Mouse (Mus musculus) stomach, embryonic 16.5 days (tissue): Measurements from ENCODE around the gene Ccdc9b. TPM values are rescaled to one million over a fixed set of nuclear protein-coding genes. Genes with fewer than 3 reads are reported as not detected.
A peak's percentile ranks its signal among the peaks of the same experiment; 100 is the strongest.

Source experiments
- ATAC-seq: fragments of 200-750 bp; cut with Nextera tagmentation; 2 replicates; pipeline ENCODE4 v1.8.0; 2017; ENCODE audit warnings: moderate number of reproducible peaks, moderate TSS enrichment; ENCODE audit not compliant: insufficient read depth, low FRiP score
- H3K27ac ChIP-seq: fragments of 300-500 bp; sonication (generic); 2 replicates; pipeline ENCODE4 v1.5.1; 2014; ENCODE audit warnings: low read length
- H3K27me3 ChIP-seq: fragments of 300-500 bp; sonication (generic); 2 replicates; pipeline ENCODE4 v1.6.1; 2014; ENCODE audit warnings: low read length, control low read depth, mixed read lengths; ENCODE audit not compliant: control insufficient read depth, insufficient read depth
- H3K36me3 ChIP-seq: fragments of 300-500 bp; sonication (generic); 2 replicates; pipeline ENCODE4 v1.6.1; 2014; ENCODE audit warnings: low read length; ENCODE audit not compliant: control insufficient read depth, insufficient read depth
- H3K4me1 ChIP-seq: fragments of 300-500 bp; sonication (generic); 2 replicates; pipeline ENCODE4 v1.6.1; 2014; ENCODE audit warnings: low read length, control low read depth, mixed read lengths; ENCODE audit not compliant: control insufficient read depth, insufficient read depth
- H3K4me2 ChIP-seq: fragments of 300-500 bp; sonication (generic); 2 replicates; pipeline ENCODE4 v1.6.1; 2014; ENCODE audit warnings: low read depth, low read length, mixed read lengths
- H3K4me3 ChIP-seq: fragments of 300-500 bp; sonication (generic); replicated peaks from 2 replicates; pipeline ENCODE4 v1.5.1; 2014; ENCODE audit warnings: mild to moderate bottlenecking, low read length
- H3K9ac ChIP-seq: fragments of 300-500 bp; sonication (generic); 2 replicates; pipeline ENCODE4 v1.6.1; 2014; ENCODE audit warnings: low read length
- H3K9me3 ChIP-seq: fragments of 300-500 bp; sonication (generic); replicated peaks from 2 replicates; pipeline ENCODE4 v1.6.1; 2016; ENCODE audit warnings: low read length, control low read depth; ENCODE audit not compliant: control insufficient read depth
- WGBS: fragments of 180-500 bp; shearing (Covaris S2); extraction: QIAGEN DNeasy Blood & Tissue Kit; methylation state at CpG from one replicate; pipeline ENCODE4 v1.1.7; 2014; 5-methylcytosine and 5-hydroxymethylcytosine counted together
- polyA plus RNA-seq: library from polyadenylated mRNA; unstranded; fragments of >200 nt; fragmentation: Nextera tagmentation; extraction: Ambion mirVana; gene quantifications from 2 replicates; pipeline ENCODE4 v1.2.1, GENCODE M21; 2015

The Ccdc9b gene
- polyA plus RNA-seq, 1 experiment from 2014 or later = 2.9 TPM

DNA sequence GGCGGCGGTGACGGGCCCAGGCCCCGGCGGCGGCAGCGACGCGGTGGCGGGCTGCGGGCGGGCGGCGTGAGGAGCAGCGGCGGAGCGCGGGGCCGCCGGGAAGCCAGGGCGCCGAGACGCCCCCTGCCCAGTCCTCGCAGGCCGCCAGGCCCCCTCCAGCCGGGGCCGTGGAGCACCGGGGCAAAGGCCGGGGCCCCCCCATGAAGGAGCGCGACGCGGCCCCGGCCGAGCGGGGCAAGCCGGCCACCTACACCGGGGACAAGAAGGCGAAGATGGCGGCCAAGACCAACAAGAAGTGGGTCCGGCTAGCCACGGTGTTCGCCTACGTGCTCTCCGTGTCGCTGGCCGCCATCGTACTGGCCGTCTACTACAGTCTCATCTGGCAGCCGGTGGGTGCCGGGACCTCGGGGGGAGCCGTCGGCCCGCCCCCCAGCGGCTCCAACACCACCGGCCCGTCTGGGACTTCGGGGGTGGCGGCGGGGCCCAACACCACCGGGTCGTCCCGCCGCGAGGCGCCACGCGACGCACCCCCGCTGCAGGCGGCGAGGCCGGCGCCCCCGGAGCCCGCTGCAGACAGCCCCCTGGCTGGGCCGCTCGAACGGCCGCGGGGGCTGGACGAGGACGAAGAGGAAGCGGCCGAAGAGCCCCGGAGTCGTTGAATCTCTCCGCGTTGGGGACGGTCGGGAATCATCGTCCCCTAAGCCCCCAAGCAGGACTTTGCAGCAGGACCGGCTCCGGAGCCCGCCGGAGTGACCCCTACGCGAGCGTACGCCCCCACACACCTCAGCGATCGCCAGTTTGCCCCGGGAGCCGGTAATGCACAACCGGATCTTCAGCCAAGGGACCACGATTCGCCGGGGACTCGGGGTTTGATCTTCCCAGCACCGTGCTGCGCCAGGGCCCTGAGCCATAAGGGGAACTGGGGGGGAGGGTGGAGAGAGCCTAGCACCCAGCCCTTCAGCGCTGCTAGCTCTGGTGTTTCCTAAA, 16.3 kb downstream of the Ccdc9b start:
- peak; percentile 21; the same call in 1 of the 2 replicates for ATAC-seq
- Histone ChIP-seq H3K27me3 (peaks cover 6% of the 10 kb centered on the region; the same call in 1 of the 2 replicates), H3K27ac (peak overlapping the region; percentile 27), H3K4me3 (peak overlapping the region; percentile 88), H3K4me2 (peak overlapping the region; percentile 95), H3K36me3 (no peaks in the 10 kb centered on the region), H3K4me1 (peaks cover 22% of the 10 kb centered on the region; the same call in 1 of the 2 replicates), H3K9me3 (no peaks in the 10 kb centered on the region), H3K9ac (peak overlapping the region; percentile 92)
- under 1% methylated on average over 107 of the region's 113 CpGs for WGBS

DNA sequence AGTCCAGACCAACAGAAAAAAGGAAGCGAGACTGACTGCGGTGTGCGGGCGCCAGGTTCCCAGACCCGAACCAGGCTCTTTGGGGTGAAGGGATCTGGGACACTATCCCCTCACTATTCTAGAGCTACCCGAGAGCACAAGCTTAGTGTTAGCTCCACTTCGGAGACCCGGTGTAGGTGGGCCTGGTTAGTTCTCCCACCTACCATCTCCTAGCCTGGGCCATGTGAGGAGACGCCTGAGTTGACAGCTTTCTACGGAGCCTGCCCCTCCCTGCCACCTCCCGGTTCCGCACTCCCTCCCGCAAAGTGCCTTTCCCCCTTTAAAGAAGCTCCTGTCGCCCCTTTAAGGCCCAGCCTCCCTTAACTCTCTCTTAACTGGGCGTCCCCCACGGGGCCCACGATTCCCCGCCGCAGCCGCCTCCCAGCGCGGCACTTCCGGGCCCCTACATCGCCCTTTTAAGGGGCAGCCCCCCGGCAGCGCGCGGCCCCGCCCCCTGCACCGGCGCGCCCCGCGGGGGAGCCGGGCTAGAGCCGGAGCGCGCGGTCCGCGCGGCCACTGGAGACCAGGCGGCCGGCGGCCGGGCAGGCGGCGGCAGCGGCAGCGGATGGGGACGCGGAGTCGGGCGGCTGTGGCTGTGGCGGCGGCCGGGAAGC, 17.1 kb downstream of the Ccdc9b start, which contains the start of gene Inafm2:
Inafm2 (plus strand) TSS at position 527 of the 653 bp plus-strand sequence.
- H3K9me3 ChIP-seq = no peaks in the 10 kb centered on the region
- H3K27me3 ChIP-seq = peaks cover 6% of the 10 kb centered on the region; the same call in 1 of the 2 replicates
- H3K4me3 ChIP-seq = peak within 1 kb of the TSS; percentile 88
- H3K9ac ChIP-seq = peak within 1 kb of the TSS; percentile 92
- peak within 1 kb of the TSS; percentile 27 for H3K27ac ChIP-seq
- peaks cover 19% of the 10 kb centered on the region; the same call in 1 of the 2 replicates for H3K4me1 ChIP-seq
- under 1% methylated on average over 52 of the region's 57 CpGs for WGBS
- peak; percentile 93 for ATAC-seq
- H3K36me3 ChIP-seq = no peaks in the 10 kb centered on the region
- H3K4me2 ChIP-seq = peak within 1 kb of the TSS; percentile 95

DNA sequence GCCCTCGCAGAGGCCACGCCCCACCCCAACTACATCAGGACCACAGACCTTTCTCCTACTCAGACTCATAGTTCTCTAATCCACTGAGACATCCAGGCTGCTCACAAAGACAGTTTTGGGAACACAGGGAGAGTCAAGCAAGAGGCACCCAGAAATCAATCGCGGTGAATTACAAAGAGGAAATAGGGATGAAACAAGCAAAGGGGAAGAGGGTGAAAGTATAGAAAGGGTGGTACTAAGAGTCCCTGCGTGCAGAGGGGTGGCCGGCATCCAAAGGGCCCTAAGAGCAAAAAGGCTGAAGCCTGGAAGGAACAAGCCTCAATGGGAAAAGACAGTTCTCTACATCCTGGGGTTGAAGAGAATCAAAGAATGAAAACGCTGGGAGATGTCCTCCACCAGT, 17.8 kb downstream of the Ccdc9b start:
- peaks cover 6% of the 10 kb centered on the region; the same call in 1 of the 2 replicates for H3K27me3 ChIP-seq
- H3K4me3 ChIP-seq = no peak overlapping the region
- H3K4me1 ChIP-seq = peaks cover 14% of the 10 kb centered on the region; the same call in 1 of the 2 replicates
- H3K27ac ChIP-seq = no peak overlapping the region
- 10% methylated on average over 7 of the region's 7 CpGs for WGBS
- peak overlapping the region; percentile 95 for H3K4me2 ChIP-seq
- H3K9me3 ChIP-seq = no peaks in the 10 kb centered on the region
- ATAC-seq = no peak
- H3K9ac ChIP-seq = peak overlapping the region; percentile 92; the same call in 1 of the 2 replicates
- H3K36me3 ChIP-seq = no peaks in the 10 kb centered on the region

DNA sequence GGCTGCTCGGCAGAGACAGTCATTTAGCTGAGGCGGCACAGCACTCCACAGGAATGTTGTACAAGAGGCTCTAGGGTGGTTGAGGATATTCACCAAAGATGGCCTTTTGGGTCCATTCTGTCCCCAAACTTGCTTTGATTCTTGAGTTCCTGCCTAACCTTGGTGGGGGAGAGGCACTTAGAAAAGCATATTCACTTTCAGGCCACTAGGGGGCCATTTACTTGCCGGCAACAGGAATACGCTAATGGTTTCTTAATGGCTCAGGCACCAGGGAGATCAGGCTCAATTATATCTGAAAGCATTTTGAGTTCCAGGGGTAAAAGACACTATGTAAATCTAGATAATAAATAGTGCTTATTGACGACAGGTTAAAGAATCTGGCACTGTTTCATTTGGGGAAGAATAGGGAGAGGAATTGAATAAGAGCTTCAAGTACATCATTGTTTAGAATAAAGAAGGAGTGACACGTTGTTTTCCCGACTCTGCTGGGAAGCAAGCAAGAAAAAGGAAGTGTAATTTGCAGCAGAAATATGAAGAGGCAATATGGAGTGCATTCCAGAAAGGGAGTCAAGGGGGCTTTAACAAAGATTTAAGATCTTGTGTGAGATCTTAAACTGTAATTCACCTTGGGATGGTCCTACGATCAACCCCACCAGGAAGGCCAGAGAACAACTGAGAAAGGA, 19.1 kb downstream of the Ccdc9b start:
- Histone ChIP-seq H3K27ac (no peak overlapping the region), H3K4me3 (no peak overlapping the region), H3K9ac (no peak overlapping the region), H3K4me1 (peaks cover 12% of the 10 kb centered on the region; the same call in 1 of the 2 replicates), H3K4me2 (no peak overlapping the region), H3K27me3 (peaks cover 6% of the 10 kb centered on the region; the same call in 1 of the 2 replicates), H3K36me3 (no peaks in the 10 kb centered on the region), H3K9me3 (no peaks in the 10 kb centered on the region)
- ATAC-seq = no peak
- 24% methylated on average over 8 of the region's 8 CpGs for WGBS

DNA sequence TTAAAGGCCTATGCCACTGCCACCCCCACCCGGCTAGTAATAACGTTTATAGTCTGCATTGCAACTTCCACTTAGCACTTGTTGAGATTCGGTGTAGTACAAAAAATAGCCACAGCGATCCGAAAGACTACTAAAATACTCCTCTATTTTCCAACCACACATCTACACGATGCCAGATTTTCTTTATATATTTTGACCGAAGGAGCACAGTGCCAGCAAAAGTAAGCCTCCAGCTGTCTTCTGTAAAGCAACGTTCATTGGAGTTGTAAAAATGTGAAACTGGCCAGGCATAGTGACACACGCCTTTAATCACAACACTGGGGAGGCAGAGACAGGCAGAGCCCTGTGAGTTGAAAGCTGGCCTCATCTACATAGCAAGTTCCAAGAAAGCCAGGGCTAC, 21.3 kb downstream of the Ccdc9b start:
- 58% methylated on average over 9 of the region's 9 CpGs for WGBS
- Histone ChIP-seq H3K4me1 (peaks cover 3% of the 10 kb centered on the region; the same call in 1 of the 2 replicates), H3K36me3 (no peaks in the 10 kb centered on the region), H3K27ac (no peak overlapping the region), H3K4me3 (no peak overlapping the region), H3K4me2 (no peak overlapping the region), H3K9ac (no peak overlapping the region), H3K9me3 (no peaks in the 10 kb centered on the region), H3K27me3 (peaks cover 6% of the 10 kb centered on the region; the same call in 1 of the 2 replicates)
- ATAC-seq = no peak

DNA sequence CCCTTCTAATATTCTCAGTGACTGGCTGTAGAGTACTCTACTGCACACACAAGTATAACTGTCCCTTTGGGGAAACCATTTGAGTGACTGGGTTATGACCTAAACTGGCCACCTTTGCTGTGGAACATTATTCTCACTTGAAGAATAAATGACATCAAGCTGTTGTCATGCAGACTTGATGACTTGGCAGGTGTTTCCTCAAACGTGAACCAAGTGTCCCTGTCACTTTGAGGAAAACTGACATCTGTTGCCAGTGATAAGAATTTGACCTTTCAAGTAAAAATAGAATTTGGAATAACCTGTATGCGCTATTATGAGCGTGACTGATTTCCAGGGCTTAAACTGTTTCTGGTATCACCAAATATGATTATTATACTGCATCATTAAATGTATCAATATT, 22.1 kb downstream of the Ccdc9b start:
- WGBS = 58% methylated on average over 3 of the region's 3 CpGs
- no peak for ATAC-seq
- peaks cover 6% of the 10 kb centered on the region; the same call in 1 of the 2 replicates for H3K27me3 ChIP-seq

DNA sequence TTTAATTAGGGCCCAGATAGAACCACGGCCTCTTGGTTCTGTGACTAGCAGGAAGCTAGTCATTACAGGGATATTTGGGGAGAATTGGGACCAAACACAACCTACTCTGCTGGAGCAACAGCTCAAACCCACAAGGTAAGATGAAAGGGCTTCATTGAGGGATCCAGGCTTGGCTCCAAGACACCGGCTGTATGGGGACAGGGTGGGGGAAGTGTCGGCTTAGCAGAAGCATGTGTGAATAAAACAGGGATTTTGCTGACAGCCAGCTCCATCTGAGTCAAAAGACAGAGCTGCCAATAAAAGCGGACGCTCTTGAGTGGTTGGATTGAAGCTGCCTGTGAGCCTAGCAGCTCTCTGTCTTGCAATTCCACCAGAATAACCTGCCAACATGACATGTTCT, 29.1 kb downstream of the Ccdc9b start:
- Histone ChIP-seq H3K9ac (no peak overlapping the region), H3K4me1 (peaks cover 12% of the 10 kb centered on the region), H3K36me3 (no peaks in the 10 kb centered on the region), H3K4me3 (no peak overlapping the region), H3K27ac (no peak overlapping the region), H3K27me3 (no peaks in the 10 kb centered on the region; the same call in 1 of the 2 replicates), H3K9me3 (no peaks in the 10 kb centered on the region), H3K4me2 (no peak overlapping the region)
- ATAC-seq = no peak
- WGBS = 61% methylated on average over 5 of the region's 5 CpGs

More for the DNA sequence above, 22.1 kb downstream of the Ccdc9b start:
- Histone ChIP-seq H3K27ac (no peak overlapping the region), H3K9me3 (no peaks in the 10 kb centered on the region), H3K4me3 (no peak overlapping the region), H3K4me1 (peaks cover 3% of the 10 kb centered on the region; the same call in 1 of the 2 replicates), H3K9ac (no peak overlapping the region), H3K36me3 (no peaks in the 10 kb centered on the region), H3K4me2 (no peak overlapping the region)

DNA sequence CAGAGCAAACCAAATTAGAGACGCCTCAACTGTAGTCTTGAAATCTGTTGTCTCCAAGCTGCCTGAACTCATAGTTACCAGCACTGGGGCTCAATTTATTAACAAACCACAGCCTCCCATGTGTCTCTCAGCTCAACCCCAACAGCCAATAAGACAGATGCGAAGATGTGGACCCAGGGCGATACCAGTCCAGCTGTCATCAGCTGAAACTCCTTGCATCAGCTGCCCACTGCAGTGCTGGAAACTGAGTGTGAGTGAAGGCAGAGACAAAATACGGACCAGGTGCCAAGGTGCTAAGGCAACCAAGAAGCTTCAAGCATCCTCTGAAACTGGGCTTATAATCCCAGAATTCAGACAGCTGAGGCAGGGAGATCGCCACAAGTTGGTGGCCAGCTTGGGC, 30.5 kb downstream of the Ccdc9b start:
- Histone ChIP-seq H3K4me1 (peaks cover 18% of the 10 kb centered on the region), H3K4me3 (no peak overlapping the region), H3K27me3 (no peaks in the 10 kb centered on the region; the same call in 1 of the 2 replicates), H3K4me2 (no peak overlapping the region), H3K9me3 (no peaks in the 10 kb centered on the region), H3K36me3 (no peaks in the 10 kb centered on the region), H3K27ac (no peak overlapping the region), H3K9ac (no peak overlapping the region)
- WGBS = 79% methylated on average over 5 of the region's 5 CpGs
- ATAC-seq = no peak
